Mouse (Mus musculus) adrenal gland, postnatal 36 days (tissue): ENCODE measurements around the gene Panx1. TPM values are rescaled to one million over a fixed set of nuclear protein-coding genes. Genes with fewer than 3 reads are reported as not detected.

ENCODE experiments used
- DNase-seq, 2 experiments: peaks; one replicate each; pipeline ENCODE4 v3.0.0; 2021; ENCODE audit warnings: mixed read lengths in 1 of 2
- total RNA-seq, 2 experiments: library from RNA; stranded (reverse); gene quantifications; 2 replicates each; pipeline ENCODE4 v1.2.3; 2021

The Panx1 gene
- total RNA-seq, 2 experiments from 2014 or later: 8.8 to 9.9 TPM

DNA sequence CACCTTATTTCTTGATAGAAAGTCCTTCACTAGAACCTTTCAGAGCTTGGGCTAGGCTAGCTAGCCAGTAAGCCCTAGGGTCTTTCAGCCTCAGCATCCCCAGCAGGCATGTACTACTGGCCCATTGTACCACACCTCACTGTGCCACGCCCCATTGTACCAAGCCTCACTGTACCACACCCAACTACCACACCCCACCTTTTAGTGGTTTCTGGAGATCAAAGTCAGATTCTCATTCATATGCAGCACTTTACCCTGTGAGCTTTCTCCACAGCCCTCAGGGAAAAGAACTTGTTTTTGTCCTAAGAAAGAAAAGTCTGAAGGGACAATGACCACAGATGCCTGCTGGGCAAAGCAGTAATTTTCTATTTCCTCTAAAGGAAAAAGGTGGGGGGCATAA is 22.2 kb downstream of the Panx1 start:
- DNase-seq: no peak

- DNase-seq: no peak
Observed at GRCm38 (mm10) chr9:15021156-15021555, 24.1 kb downstream of the Panx1 start.

DNA sequence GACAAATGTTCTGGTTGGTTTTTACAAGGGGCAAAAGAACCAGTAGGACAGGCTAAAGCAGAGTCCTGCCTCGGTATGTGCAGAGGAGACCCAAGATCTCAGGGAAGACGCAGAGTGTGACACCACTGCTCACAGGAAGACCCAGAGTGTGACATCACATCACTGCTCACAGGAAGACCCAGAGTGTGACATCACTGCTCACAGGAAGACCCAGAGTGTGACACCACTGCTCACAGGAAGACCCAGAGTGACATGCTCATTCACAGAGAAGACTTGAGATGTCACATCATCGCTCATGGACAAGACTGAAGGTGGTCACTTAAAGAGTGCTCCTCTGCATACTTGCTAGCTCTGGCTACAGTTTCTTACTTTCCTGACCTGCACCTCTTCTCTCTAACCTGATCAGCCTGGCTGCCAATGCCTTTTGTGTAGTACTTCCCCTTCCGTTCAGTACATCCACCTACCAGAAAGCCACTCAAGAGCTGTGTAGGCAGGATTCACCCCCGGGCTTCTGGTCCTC is 24.7 kb downstream of the Panx1 start:
- DNase-seq: no peak

DNA sequence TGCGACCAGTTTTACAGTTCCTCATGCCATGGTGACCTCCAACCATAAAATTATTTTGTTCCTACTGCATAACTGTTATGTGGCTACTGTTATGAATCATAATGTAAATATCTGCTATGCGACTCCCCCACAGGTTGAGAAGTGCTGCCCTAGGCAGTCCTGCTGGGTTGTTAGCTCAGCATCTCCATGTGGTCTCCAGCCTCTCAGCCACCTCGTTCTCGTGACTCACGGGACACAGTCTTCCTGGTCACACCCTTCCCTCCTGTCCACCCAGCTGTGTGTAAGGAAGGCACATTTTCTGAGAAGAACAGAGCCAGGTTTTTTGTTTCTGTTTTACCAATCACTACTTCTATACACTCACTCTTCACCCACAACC is 26.5 kb downstream of the Panx1 start:
- DNase-seq: no peak

GRCm38 (mm10) chr9:15017791-15018755 is 27.2 kb downstream of the Panx1 start:
- DNase-seq: no peak

DNA sequence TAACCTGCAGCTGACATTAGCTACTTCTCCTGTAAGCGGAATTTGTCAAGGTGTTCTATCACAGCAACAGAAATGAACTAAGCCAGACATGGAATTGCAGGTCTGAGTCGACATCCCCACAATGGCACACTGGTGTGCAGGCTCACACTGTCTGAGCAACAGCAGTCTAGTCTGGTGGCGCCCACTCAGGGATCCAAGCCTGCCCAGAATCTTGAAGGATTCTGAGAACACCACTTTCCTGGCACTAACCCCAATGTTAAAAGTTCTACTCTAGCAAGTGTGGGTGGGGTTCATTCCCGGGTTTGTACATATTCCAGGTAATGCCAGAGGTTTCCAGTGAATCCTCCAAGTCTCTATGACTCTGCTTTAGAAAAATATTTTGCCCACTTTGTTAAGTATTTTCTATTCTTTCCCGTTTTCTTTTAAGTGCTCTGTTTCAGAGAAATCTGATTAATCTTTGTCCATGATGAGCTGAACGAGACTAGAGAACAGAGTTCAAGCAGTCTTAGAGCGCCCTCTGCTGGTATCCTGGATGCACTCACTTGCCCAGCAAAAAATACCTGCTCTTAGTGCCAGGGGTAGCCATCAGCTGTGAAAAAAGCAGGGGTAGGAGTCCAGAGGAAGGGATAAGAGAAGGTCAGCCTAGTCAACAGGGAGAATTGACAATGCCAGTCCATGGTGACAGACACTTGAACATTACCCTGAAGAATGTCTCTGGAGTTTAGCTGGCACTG is 29.9 kb downstream of the Panx1 start:
- DNase-seq: peak; percentile 70 to 85

GRCm38 (mm10) chr9:15007566-15007965 is 37.7 kb downstream of the Panx1 start:
- DNase-seq: no peak

GRCm38 (mm10) chr9:15004298-15004685 is 41.0 kb downstream of the Panx1 start:
- no peak for DNase-seq

DNA sequence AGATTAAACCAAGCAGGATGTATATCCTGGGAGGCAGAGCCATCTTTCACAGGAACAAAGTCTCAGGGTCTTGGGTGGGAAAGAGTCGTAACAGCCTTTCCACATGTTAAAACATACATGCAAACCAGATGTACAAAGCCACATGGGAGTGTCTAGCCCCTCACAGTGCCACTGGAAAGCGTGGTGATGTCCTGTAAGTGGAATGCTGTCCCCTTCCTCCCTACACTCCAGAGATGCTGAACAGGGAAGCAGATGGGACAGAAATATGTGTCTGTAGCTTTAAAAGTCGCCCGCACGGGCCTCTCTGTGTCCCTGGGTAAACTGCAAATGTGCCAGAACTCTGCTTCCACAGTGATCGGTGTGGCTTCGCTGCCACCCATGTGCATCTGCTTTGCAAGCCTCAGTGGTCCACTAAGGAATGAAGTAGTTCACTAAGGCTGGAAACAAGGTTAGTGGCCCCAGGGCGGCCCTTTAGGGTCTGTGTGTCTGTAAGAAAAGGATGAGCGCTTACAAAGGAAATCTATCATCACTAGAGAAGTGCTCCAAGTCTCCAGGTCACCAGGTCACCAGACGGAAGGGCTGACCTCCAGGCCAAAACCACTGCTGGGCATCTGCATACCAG is 41.5 kb downstream of the Panx1 start:
- DNase-seq: peak; percentile 50 to 53

- DNase-seq: peak; percentile 49 to 54
Observed at GRCm38 (mm10) chr9:15002995-15003613, 42.2 kb downstream of the Panx1 start.

DNA sequence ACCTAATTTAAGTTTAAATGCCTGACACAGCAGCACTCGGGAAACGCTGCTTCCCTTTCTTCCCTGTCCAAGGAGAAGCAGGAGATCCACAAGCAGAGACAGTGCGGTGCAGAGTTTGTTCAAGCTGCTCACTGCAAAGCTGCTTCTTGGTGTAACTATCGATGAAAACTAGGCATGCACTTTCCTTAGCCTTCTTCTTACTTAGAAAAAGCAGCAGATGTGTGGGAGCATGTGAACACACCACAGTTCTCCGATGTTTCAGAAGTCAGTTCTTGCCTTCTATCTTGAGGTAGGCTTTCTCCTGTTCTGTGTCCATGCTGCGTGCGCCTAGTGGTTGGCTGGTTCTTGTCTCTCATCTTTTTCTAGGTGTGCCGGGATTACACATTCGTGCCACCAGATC is 46.5 kb downstream of the Panx1 start:
- DNase-seq: no peak

DNA sequence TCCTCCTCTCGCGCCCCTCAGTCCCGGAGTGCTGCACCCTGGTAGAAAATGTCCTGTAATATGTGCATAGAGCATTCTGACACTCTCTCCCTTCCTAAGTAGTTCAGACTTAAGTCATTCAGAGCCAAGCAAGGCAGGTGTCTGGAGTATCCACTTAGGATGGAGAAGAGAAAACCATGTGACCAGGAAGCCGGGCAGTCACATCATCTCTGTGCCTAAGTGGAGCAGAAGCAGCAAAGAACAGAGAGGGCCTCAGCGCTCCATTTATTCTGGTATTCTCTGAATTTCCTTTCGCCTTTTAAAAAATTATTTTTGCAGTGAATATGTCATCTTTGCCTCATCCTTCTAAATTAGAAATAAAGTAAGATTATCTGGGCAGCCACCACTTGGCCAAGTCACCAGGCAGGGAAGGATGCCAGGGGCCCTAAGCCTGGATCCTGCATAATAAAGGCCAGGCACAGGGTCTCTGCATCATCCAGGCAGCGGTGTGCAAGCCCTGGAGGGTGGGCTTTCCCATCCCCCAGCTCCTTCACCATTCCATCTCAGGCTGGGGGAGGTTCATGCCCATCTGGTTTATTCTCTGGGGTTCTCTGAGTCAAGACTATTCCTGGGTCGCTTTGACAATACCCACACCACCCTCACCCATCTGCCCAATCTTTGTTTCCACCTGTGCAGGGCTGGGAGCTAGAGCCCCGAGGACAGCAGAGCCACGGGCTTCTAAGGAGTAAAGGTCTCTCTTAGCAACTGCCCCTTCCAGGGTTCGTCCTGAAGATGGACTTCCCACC is 47.8 kb downstream of the Panx1 start:
- DNase-seq: no peak

GRCm38 (mm10) chr9:14995525-14995924 is 49.8 kb downstream of the Panx1 start:
- no peak for DNase-seq

- no peak for DNase-seq
Observed at GRCm38 (mm10) chr9:14988606-14989293, 56.5 kb downstream of the Panx1 start.

- no peak for DNase-seq
Observed at GRCm38 (mm10) chr9:14983141-14983540, 62.1 kb downstream of the Panx1 start.

GRCm38 (mm10) chr9:14982683-14983082 is 62.6 kb downstream of the Panx1 start:
- DNase-seq: no peak

DNA sequence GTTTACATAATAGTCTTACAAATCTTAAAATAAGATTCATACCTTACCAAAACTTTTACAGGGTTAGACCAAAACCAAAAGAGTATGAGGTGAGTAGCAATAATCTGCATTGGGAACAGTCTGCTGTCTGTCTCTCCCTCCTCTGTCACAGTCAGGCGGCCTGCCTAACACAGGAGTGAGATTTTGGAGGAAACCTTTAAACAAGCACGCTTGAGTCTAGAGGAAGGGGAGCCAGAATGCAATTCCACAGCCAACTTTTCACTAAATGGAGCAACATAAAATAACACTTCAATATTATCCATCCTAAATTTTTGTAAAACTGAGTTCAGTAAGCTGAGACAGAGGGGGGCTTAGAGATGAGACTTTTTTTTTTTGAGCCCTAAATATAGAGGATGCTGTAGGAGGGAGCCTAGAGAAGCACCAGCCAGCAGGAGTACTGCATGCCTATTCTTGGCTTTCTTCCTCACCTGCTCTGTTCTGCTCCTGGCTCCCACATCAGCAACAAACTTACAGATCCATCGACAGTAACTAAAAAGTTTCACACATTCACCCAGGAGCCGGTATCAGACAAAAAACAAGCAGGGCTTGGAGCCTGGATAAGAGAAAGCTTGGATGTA is 63.6 kb downstream of the Panx1 start:
- no peak for DNase-seq

DNA sequence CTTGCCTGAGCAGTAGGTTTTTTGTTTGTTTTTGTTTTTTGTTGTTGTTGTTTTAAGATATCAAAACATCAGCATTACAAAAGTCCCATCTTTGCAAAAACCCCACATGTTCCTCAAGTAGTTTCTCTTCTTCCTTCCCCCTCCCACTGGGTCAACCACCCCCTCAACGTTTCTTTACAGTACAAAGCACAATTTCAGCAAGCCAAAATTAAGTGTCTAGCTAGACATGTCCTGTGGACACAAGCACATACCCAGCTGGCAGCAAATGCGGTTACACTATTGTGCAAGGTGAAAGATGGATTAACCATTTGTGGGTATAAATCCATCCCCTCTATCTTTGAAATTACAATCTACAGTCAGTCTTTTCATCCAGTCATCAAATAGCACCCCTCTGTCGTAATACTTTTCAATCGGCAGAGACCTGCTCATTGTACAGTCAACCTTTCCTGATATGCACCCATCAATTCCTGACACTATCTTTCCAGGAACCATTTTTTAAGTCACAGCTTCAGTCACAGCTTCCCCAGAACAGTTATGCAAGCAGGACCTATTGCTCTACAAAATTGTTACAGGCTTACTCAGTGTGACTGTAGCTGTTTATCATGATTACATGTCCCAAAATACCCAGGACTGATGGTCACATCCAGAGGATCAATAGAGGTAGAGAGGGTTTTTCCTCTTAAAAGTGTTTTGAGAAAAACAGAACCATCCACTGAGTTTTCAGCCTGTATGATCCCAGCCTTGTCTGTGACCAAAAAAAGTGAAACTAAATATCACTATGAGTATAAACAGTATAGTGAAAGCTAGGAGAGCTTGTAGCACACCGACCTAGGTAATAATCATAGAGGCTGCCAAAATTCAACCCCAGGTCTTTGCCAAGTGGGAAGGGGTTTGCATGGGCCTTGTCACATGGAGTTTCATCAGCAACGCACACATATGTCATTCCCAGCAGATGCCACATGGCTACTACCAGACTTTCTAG is 70.7 kb downstream of the Panx1 start:
- no peak for DNase-seq

DNA sequence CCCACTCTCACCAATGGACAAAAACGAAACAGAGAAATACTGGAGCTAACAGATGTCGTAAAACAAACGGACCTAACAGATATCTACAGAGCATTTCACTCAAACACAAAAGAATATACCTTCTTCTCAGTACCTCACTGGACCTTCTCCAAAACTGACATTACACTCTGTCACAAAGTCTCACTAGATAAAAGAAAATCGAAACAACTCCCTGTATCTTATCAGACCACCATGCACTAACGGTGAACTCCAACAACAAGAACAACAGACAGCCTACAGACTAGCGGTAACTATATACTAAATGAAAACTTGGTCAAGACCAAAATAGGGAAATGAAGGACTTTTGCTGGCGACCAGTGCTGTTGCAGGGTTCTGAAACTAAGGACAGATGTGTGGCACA is 71.5 kb downstream of the Panx1 start:
- no peak for DNase-seq
